Mouse (Mus musculus) cerebral cortex, adult 2 months (tissue): ENCODE results near the gene Bmt2.

ENCODE experiments used
- WGBS: fragments of 180-500 bp; shearing (Covaris S2); methylation state at CpG from one replicate; pipeline ENCODE4 v1.1.7; 2018; 5-methylcytosine and 5-hydroxymethylcytosine counted together

Gene Bmt2

GRCm38 (mm10) chr6:13677818-13678282 lies at the start of gene Bmt2:
Gene Bmt2 (minus strand): TSS chr6:13677966.
- under 1% methylated on average over 37 of the region's 37 CpGs for WGBS

DNA sequence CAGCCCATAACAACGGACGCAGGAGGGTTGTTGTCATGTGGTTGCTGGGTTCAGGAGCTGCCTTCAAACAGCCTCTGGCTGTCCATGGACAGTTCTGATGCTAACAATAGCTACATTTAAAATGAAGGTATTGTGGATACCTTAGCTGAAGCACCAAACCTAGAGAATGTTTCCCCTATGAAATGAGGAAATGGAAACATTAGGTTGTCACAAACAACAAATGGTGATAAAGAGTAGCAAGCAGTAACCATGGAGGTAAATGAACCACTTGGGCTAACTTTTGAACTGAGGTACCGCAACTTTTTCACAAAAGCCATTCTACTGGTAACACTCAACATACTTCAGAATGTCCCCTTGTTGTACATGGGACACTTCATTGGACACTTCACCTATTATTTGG lies 44.4 kb upstream of the Bmt2 start:
- 97% methylated on average over 3 of the region's 3 CpGs for WGBS

GRCm38 (mm10) chr6:13714867-13715266 lies 37.1 kb upstream of the Bmt2 start:
- 67% methylated on average over 3 of the region's 3 CpGs for WGBS

DNA sequence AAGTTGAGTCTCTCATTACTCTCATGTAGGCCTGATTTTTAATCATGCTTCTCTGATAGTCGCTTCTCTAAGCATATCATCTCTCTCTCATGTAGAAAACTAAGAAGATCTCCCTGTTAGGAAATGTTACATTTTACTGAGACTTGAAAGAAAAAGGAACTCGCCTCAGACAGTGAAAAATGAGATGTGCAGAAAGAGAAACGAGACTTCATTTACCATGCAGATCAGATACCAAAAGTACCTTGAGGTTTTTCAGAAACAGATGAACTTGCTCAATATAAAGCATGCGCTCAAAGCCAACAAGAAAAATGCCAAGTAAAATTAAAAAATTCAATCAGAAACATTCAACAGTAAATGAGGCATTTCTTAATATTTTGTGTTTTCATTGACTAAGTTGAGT lies 19.1 kb upstream of the Bmt2 start:
- WGBS, result 63% methylated on average over 4 of the region's 4 CpGs

GRCm38 (mm10) chr6:13695103-13695845 lies 17.5 kb upstream of the Bmt2 start:
- 81% methylated on average over 2 of the region's 2 CpGs for WGBS

DNA sequence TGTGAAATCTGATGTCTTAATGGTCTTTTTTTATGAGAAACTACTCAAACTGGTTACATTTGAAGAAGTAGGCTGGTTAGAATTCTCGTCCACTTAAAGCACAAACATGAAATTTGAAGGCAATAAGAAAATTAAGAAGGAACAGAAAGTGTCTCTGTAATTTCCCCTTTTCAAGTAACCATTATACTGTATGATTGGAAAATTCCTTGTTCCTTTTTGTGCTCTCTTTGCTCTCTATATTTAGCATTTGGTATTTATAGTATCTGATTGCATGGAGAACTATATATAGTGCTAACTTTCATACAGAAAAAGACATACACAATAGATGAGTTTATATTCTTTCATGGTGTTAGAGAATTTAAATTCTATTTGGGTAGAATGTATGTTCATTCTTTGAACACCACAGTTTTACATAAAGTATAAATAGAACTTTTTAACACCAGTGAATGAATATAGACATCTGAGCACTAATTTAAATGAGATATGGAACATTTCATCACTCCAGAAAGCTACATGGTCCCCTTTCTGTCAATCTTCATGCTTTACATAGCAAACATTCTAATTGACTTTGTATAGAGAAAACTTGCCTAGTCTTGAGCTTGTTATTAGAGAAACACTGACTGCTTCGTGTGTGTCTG lies 14.0 kb upstream of the Bmt2 start:
- 37% methylated on average over 2 of the region's 2 CpGs for WGBS

- WGBS, result 82% methylated on average over 2 of the region's 2 CpGs
Measured at GRCm38 (mm10) chr6:13683929-13684595, 6.3 kb upstream of the Bmt2 start.

- 17% methylated on average over 5 of the region's 5 CpGs for WGBS
Measured at GRCm38 (mm10) chr6:13678349-13678748, 583 bp upstream of the Bmt2 start.

GRCm38 (mm10) chr6:13677141-13677761 lies 515 bp downstream of the Bmt2 start:
- WGBS, result under 1% methylated on average over 43 of the region's 43 CpGs

GRCm38 (mm10) chr6:13674600-13675305 lies 3.0 kb downstream of the Bmt2 start:
- WGBS, result 62% methylated on average over 5 of the region's 5 CpGs

DNA sequence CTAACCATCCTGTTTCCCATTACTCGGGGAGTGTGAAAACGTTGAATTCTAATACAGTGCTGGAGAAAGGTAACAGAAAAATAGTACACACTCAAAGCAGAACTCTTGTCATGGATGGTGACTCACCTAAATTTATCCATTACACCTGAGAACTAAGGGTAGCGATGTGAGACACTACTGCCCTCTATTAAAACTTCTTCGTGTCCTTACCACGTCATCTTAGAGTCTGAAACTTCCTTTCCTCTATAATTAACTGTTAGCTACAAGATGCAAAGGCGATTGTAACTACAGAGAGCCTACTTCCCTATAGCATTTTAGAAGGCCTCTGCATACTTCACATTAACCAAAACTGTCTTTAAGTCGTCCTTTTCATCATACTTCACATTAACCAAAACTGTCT lies 12.1 kb downstream of the Bmt2 start:
- 79% methylated on average over 7 of the region's 7 CpGs for WGBS

GRCm38 (mm10) chr6:13658016-13658415 lies 19.8 kb downstream of the Bmt2 start:
- 42% methylated on average over 2 of the region's 2 CpGs for WGBS

DNA sequence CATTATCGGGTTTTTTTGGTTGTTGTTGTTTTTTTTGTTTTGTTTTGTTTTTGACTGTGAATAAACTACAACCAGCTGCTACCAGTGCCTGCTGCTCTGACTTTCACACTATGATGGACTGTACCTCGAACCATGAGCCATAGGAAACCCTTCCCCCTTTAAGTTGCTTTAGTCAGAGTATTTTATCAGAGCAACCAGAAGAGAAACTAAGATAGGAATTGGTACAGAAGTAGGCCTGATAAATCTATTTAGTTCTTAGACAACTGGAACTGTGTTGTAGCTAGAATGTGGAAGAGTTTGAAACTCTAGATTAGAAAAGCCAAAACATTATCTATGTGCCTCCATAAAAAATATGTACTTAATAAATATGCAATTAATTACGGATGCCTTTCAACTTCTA lies 25.5 kb downstream of the Bmt2 start:
- 94% methylated on average over 3 of the region's 3 CpGs for WGBS

- 94% methylated on average over 3 of the region's 3 CpGs for WGBS
Measured at GRCm38 (mm10) chr6:13650854-13651253, 26.9 kb downstream of the Bmt2 start.

DNA sequence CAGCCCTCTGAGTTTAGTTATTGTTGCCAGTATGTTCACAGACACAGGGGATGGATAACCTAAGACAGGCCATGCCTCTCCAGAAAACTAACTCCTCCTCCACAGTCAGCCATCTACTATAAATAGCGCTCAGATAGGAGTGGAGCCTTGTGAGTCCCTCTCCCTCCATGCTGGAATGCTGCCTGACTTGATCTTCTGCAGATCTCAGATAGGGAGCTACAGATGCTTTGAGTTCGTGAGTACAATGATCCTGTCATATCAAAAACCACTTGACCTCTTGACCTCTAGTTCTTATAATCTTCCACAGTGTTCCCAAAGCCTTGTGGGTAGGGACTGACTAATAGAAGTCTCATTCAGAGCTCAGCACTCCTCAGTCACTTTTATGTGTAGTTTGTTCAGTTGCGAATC lies 41.2 kb downstream of the Bmt2 start:
- WGBS, result 76% methylated on average over 3 of the region's 3 CpGs

- WGBS, result 52% methylated on average over 1 of the region's 1 CpGs
Measured at GRCm38 (mm10) chr6:13632571-13632970, 45.2 kb downstream of the Bmt2 start.

GRCm38 (mm10) chr6:13630607-13631006 lies 47.2 kb downstream of the Bmt2 start:
- 67% methylated on average over 2 of the region's 2 CpGs for WGBS

DNA sequence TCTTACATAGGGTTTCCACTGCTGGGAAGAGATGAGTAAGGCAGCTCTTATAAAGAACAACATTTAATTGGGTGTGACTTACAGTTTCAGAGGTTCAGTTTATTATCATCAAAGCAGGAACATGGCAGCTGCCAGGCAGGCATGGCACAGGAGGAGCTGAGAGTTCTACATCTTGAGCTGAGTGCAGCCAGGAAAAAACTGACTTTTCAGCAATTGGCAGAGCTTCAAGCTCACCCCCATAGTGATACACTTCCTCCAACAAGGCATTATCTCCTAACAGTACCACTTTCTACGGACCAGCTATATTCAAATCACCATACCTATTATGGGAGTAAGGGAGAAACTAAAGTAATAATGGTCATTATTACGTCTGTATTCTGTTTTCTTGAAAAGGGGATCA lies 58.1 kb downstream of the Bmt2 start:
- WGBS, result 55% methylated on average over 2 of the region's 2 CpGs

DNA sequence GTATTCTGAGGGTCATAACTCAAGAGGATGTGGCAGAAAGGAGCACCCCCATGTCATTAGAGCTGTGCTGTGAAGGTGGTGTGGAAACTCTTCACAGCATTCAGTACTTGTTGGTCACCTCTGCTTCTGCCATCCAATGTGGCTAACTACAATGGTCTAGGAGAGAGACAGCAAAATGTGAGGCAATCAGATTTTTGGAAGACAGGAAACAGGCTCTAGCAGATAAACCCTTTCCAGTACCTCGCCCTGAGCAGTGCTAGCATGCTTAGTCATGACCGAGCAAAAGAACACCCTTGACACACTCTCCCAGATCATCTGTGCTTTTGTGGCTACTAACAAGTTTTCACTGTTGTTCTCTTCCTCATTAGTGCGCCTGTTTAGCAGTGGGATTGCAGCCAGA lies 60.7 kb downstream of the Bmt2 start:
- whole genome bisulfite sequencing, result 77% methylated on average over 3 of the region's 3 CpGs

DNA sequence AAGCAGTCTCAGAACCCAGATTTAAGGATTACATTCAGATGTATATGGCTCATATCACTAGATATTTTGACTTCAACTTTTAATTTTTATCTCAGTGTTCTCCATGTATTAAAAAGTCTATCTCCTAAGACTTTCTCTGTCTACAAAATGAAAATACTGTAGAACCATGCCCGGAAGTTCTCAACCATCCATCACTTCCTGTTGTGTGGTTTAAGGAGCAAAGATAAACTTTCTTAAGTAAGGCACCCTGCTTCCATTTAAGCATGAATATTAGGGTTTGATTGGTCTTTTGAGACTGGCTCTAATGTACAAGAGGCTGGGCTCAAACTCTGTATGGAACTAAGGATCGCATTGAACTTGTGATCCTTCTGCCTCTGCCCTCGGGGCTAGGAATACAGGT lies 63.2 kb downstream of the Bmt2 start:
- 90% methylated on average over 3 of the region's 3 CpGs for WGBS

GRCm38 (mm10) chr6:13613671-13614070 lies 64.1 kb downstream of the Bmt2 start:
- WGBS, result 88% methylated on average over 3 of the region's 3 CpGs

DNA sequence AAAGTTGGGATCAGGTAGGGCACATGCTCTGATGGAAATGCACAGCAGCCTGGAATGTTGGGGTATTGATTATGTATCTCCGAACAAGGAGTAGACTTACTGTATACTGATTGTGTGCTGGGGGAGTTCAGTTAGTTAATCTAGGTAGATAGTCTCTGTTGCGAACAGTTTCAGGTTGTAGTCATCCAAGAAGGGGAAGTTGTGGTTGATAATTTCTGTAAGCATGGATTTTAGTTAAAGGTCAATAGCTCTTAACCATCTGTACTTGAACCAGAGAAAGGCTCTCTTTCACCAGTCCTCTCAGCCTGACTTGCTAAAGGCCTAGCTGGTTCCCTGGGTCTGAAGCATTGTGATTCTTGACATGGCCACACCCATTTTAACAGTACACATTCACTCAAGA lies 66.9 kb downstream of the Bmt2 start:
- WGBS, result 95% methylated on average over 2 of the region's 2 CpGs
